Mouse (Mus musculus): ENCODE measurements around the gene Rsad1.

Gene Rsad1

DNA sequence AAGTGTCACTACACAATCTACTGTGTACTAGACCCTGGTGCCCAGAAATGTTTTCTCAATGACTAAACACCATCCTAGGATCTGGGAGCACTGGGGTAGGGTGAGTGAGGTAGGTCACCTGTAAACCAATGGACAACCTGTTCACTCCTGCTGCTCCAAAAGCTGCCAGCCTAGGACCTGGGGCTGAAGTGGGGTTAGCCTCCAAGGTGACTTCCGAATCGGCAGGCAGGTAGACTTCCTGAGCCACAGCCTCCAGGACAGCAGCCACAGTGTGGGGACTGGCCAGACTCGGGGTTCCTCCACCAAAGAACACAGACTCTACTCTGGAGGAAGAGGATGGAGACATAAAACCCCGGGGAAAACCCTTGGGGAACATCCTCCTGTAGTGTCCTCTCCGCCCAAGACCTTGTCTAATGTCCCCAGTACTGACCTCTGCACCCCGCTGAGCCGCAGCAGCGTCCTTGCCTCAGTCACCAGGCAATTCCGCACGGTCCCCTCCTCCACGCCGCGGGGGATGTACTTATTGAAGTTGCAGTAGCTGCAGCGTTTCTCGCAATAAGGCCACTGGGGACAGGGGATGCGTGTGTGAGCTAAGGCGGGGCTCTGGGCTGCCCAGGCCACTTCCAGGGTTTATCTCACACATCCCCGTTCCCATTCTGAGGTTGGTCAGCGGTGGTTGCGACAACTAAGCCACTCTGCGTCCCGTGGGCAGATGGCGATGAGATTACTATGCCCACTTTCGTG lies 842 bp downstream of the Rsad1 start:
- DNase-seq (ENCODE audit: low spot score in 2 of 2): peak; percentile 72 to 74

DNA sequence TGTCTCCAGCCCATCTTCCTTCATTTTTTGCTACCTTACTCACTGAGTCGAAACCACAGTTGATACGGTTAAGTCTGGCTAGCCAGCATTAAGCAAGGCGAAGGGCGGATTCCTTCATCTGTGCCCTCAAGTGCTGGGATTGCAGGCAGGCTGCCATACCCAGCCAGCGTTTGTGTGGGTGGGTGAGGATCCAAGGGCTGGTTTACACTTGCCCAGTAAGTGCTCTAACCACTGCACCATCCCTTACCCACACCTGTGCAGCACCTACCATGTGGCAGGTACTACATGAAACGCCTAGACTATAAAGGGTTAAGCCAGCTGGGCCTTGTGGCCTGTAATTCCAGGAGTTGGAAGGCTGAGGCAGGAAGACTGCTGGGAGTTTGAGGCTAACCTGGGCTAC lies 1.8 kb downstream of the Rsad1 start:
- peak in 1 of 2 experiments; percentile 24 for DNase-seq (ENCODE audit: low spot score in 2 of 2)

DNA sequence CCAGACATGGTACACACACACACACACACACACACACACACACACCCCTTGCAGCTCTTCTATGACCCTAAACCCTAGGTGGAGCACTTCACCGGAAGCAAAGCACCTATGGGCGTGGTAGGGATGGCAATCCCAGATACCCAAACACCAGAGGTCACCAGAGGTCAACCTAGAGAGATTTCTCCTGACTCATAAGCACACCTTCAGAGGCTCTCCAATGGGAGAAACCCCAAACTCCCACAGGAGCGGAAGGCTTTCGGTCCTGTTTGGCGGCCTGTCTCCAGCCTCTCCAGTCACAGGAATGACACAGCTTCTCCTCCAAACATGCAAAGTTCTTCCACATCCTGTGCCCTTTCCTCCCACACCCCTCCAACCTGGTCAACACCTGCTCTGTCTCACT lies 2.7 kb downstream of the Rsad1 start:
- peak in 1 of 2 experiments; percentile 19 for DNase-seq (ENCODE audit: low spot score in 2 of 2)

DNA sequence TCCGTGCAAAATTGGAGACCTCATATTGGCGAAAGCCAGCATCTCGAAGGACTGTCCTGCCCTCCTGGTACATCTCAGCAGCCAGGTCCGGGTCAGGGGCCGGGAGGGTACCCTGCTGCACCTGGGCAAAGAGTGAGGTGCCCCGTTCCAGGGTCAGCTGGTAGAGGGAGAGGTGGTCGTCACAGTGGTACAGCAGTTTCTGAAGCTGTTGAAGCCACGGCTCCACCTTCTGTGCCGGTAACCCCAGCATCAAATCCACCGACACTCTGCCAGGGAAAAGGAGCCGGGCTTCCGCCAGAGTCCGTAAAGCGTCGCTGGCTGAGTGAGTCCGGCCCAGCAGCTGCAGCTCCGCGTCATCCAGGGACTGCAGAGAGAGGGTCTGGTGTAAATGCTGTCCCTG lies 4.6 kb downstream of the Rsad1 start:
- peak in 1 of 2 experiments; percentile 54 for DNase-seq (ENCODE audit: low spot score in 2 of 2)

DNA sequence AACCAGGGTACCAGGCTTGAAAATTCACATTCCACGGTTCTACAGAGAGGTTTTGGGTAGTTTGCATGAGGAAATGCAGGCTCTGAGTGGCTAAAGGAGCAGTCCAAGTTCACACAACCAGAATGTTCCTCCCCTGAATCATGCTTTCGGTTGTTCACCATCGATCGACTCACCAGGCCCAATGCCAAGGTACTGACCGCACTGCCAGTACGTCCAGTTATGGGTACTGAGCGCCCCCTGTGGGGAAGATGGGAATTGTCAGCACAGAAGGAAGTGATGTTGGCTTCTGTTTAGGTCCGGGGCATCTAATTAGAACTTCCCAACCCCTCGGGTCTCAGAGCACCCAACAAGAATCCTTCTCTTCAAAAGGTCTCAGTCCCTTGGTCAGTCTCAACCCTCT lies 5.1 kb downstream of the Rsad1 start:
- DNase-seq (ENCODE audit: low spot score in 2 of 2): peak; percentile 95

DNA sequence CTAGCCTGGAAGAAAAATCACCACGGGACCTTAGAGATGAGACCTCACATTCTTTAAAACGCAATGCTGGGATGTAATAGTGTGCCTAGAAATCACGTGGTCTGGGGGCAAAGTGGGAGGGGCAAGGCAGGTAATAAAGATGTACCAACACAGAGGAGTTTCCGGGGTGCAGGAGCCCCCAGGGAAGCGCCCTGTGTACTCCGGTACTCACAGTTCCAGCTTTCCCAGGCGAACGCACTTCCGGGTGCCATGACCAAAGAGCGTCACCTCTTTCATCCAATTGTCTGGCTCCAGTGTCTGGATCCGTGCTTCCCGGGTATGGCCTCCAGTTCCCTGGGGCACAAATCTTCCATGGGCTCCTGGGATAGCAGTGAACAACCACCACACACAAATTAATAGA lies 5.7 kb downstream of the Rsad1 start:
- DNase-seq (ENCODE audit: low spot score in 2 of 2): peak in 1 of 2 experiments; percentile 18

DNA sequence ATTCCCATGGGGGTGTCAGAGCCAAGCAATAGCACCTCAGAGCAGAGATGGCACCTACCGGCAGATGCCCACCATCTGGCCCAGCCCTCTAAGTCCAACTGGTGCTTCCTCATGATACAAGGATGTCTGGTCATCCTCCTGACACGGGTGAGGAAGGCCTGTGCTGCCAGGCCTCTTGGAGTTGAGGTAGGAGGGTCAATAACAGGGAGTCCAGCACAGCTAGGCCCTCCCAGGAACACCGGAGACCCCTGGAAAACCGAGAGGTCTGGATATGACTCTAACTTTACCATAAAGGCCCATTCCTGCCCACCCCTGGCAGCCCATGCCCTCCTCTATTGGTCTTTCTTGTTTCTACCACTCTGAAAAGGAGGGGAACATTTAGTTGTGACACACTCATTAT lies 6.7 kb downstream of the Rsad1 start:
- DNase-seq (ENCODE audit: low spot score in 2 of 2): peak in 1 of 2 experiments; percentile 19

DNA sequence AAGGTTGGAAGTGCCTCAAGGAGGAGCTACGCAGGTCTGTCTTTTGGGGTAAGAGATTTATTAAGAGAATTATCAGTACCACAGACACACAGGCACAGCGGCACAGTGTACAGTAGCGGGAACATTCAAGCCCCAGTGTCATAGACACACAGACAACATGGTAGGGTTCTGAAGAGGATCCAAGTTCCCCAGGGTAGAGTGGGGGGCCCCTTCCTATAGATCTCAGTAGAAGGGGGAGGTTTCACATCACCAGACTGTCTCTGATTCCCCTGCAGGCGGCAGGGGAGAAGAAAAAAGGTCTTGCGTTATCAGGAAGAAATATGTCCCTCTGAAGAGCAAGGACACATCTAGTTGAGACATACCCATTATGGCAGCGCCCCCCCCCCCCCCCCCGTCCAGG lies 9.3 kb downstream of the Rsad1 start:
- DNase-seq (ENCODE audit: low spot score in 2 of 2): no peak

DNA sequence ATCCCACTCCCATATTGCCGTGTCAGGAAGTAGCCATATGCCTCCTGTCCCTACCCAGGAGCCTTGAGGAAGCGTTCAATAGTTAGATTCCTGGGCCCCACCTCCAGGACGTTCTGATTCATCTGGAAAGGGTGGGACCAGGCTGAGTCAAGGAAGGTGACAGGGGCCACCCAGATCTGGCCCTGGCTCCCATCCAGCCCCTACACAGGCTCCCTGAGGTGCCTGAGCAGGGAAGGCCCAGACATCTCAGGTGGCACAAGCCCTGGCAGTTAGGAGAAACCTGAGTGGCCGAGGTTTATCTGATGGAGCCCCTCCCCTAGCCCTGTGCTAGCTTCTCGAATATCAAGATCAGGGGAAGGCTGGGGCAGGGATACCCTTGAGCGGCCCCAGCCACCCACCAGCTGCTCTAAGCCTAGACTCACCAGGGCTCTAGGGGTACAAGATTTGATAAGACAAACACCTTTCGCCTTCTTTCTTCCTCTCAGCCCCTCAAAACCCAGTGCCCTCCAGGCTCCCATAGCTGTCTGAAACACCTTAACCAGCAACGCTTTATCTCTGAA lies 10.2 kb downstream of the Rsad1 start:
- DNase-seq (ENCODE audit: low spot score in 2 of 2): no peak

DNA sequence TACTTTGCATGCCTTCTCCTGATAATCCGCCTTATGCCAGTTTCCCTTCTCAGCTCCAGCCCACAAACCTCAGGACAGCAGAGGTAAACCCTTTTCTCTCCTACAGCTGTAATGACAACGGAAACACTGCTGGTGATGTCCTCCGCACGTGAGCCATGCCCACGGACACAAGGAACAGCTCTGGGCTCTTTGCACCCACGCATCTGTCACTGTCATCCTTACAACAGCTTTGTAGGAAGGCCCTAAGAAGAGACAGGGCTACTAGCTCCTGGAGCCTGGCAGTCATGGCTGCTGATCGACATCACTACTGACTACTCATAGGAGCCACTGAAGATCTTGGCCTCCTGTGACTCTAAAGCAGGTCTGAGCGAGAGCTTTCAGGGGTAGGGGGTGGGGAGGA lies 15.9 kb downstream of the Rsad1 start:
- no peak for DNase-seq (ENCODE audit: low spot score in 2 of 2)

DNA sequence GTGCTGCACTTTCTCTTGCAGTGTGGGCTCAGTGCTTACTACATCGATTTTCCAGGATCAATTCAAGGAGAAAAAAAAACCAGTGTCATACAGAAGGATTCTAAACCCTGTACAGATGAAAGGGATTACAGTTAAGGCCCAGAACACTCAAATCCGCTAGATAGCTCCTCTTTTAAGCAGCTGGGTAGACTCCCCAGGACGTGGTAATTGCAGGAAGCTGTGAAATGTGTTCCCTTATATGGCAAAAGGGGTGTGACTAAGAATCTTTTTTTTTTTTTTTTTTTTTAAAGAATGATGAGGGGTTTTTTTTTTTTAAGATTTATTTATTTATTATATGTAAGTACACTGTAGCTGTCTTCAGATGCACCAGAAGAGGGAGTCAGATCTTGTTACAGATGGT lies 20.2 kb downstream of the Rsad1 start:
- DNase-seq (ENCODE audit: low spot score in 2 of 2): no peak

DNA sequence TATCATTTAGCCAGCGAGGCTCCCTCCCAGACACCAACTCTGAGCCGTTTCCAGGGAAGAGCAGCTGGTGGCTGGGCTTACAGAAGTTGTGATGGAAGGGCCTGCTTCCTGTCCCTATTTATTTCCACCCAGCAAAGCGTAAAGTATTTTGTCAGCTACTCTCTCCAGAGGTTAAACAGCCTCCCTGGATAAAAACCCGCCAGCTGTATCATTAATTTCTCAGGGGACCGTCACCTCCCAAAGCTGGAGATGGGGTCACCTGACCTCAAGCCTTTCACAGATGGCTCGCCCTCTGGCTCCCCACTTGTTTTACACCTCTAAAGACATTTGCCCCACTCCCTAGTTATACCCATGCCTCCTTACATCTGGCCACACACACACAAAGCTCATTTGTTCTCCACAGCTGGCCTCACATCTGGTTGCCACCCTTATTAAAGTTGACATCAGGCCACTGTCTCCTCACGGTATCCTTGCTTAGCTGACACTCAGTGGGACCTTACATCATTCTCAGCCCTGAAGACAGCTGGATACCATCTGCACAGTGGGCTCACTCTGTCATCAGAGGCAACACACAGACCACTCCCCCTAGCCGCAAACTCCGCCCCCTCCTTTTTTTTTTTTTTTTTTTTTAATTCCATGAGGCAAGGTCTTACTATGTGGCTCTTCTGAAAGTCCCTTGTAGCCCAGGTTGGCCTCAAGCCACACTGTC lies 22.7 kb downstream of the Rsad1 start:
- no peak for DNase-seq (ENCODE audit: low spot score in 2 of 2)

DNA sequence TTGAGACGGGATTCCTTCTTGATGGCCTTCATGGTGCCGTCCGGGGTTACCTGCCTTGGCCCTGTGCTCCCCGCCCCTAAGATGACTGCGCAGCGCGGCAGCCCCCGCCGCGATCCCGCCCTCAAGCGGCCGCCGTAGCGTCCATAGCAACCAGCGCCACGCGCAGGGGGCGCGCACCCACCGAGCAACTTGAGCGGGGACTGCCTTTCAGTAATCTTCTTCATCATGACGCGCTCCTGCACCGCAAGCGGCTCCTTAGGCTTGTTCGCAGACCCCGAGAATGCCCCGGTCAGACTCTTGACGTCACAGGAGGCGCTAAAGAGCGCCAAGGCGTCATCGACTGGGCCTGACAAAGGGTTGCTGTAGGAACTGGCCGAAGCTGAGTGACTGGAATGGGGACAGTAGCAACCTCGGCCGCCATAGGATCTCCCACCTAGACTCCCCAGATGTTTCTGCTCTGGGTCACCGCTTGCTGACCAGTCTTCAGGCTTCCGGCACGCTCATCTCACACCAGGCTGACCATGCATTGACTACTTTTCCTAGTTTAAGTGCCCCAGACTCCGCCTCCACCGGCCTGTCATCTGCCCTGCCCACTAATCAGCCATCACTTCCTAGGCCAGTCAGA lies 27.7 kb downstream of the Rsad1 start, which contains the start of gene Mycbpap:
Gene Mycbpap (minus strand): TSS at position 524 of the 625 bp plus-strand sequence.
- peak; percentile 63 to 72 for DNase-seq (ENCODE audit: low spot score in 2 of 2)

DNA sequence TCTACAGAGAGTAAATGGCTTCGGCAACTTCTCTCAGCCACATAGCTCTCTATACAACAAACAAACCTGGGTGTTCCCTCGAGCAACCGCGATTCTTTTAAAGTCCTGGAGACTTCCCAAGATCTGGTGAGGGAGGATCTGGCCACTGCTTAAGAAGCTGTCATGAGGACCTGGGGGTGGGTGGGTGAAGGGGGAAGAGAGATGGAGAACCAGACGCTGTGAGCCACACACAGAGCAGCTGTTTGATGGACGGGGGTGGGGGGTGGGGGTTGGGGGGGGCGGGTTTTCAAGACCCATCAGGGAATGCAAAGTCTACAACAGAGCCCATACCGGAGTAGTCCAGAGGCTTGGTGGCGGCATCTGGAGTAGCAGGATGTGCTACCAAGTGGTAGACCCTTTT lies 35.6 kb downstream of the Rsad1 start:
- DNase-seq (ENCODE audit: low spot score in 2 of 2): no peak

DNA sequence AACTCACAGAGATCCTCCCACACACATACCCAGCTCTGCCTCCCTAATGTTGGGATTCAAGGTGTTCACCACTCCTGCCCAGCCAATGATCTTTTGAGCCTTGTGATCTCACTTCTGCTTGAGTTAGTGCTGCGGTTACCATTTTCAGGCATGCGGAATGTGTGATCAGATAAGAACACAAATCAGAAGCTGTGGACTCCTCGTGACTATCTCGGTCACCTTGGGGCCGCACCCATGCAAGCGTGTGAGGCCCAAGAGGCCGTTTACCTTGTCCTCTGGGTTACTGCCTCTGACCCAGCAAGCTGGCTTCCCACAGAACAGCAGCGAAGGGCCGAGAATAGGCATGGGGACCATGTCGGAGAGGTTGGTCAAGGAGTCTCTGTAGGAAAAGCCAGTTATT lies 40.1 kb downstream of the Rsad1 start:
- no peak for DNase-seq (ENCODE audit: low spot score in 2 of 2)

DNA sequence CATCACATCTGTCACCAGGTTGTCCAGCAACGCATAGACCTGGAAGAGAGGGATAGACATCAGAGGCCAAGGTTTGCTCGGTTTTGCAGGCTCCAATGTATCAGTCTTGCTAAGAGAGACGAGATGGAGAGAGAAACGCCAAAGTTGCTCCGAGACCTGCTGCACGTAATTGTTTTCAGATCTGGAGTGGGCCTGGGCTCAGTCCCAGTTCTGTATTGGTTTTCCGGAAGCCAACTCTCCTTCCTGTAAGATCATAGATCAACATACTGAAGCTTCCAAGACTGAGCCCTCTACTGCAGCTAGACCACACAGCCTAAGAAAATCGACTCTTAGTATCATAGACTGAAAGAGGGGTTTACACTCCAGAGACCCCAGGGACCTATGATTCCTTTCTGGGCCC lies 47.6 kb downstream of the Rsad1 start:
- no peak for DNase-seq (ENCODE audit: low spot score in 2 of 2)

DNA sequence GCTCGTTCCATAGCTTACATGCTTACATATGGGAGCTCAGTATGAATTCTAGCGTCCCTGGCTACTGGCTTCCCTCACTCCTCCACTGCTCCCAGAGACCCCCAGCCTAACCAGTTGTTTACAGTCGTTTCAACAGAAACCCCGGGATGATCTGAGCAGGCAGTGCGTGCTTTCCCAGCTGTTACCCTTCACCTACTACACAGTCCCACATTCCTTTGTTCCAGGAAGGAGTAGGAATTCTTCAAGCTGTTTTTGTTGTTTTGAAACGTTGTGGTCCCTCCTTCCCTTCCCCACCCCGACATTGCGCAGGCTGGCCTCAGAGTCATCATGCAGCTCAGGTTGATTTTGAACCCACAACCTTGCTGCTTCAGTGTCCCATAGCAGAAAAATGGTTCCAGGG lies 48.7 kb downstream of the Rsad1 start:
- no peak for DNase-seq (ENCODE audit: low spot score in 2 of 2)

DNA sequence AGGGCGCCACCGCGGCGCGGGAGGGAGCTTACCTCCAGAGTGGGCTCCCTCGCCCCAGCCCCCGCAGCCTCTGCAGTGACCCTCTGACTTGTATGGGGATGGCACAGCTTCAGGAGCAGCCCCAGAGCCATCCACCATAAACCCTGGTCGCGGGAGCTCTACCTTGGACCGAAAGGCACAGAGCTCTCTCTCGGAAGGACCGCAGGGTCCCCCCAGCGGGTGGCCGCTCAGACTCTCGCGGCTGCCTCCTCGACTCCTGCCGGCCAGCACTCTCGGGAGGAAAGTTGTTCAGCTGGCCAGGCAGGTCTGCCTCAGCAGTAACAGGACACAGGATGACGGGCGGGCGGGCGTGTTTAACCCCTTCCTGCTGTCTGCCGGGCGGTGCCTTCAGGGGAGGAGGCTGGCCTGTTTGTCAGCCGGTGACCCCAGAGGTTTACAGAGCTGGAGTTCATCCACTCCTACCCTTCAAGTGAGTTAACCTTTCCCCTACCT lies 49.3 kb downstream of the Rsad1 start, which contains the start of gene Epn3:
Gene Epn3 (minus strand): TSS at position 314 of the 492 bp plus-strand sequence.
- peak in 1 of 2 experiments; percentile 29 for DNase-seq (ENCODE audit: low spot score in 2 of 2)

DNA sequence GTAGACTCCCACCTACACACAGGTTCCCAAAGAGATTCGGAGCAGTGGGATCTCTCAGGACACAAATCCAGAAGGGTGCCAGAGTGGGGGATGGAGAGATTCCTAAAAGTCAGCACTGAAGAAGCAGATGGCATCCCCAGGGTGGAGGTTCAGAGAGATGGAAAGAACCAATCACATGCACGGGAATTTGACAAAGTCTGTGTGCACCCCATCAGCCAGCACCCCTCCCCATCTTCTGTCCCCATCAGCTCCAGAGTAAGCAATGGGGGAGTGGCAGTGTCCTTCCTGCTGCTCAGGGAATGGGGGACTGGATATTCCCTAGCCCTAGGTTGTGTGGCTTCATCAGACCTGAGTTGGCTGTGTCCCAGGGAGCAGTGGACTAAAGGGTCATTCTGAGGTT lies 50.0 kb downstream of the Rsad1 start:
- peak; percentile 52 to 64 for DNase-seq (ENCODE audit: low spot score in 2 of 2)

DNA sequence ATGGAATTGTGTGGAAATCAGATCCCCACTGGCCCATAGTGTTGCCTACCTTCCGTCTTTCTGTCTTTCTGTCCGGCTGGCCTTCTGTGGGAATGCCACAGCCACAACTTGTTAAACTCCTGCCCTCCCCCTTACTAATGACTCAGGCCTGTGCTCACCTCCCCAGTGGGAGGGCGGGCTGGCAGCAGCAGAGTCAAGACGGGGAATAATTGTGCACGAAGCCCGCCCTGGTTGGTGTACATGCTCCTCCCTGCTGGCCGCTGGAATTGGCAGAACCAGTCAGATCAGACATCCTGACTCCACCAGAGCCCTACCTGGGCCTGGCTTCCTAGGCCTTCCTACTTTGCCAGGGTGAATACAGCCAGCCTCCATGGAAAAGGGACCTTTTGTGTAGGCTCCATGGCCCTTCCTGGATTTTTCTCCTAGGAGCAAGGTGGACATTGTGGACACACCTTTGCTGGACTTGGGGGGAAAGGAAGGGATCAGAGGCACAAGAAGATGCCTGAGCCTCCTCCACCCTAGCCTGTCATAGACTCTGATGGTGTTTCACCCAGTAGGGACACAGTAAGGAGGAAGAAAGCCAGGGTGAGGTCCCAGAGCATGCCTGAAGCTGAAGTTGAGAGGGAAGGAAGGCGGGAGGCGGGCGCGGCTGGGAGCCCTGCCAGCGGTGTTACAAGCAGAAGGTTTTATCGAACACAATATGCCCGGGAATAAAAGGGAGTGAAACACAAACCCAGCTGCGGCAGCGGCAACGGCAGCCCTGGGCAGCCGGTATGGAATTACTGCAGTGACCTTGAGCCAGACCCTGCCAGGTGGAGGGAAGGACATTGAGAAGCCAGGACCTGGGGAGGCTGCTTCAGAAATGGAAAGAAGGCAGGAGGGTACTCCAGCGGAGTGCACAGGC lies 50.7 kb downstream of the Rsad1 start:
- DNase-seq (ENCODE audit: low spot score in 2 of 2): peak; percentile 71 to 74

DNA sequence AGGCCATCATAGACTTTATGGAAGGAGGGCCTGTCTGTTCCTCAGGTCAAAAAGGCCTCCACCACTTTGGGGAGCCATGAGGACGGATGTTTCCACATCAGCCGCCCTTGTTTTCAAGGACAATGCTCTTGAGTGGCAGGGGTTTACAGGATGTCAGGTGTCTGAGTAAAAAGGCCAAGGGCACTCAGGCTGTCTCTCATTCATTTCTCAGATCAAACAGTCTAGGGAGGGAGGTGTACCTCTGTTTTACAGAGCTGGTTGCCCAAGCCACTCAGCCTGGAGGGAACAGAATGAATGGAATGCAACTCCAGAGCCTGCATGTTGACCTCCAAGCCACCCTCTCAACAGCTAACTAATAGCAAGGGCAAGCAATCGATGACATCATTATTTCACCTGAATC lies 53.6 kb downstream of the Rsad1 start:
- no peak for DNase-seq (ENCODE audit: low spot score in 2 of 2)
